Mouse (Mus musculus): ENCODE measurements around the gene Nhsl2.

Nhsl2 gene

DNA sequence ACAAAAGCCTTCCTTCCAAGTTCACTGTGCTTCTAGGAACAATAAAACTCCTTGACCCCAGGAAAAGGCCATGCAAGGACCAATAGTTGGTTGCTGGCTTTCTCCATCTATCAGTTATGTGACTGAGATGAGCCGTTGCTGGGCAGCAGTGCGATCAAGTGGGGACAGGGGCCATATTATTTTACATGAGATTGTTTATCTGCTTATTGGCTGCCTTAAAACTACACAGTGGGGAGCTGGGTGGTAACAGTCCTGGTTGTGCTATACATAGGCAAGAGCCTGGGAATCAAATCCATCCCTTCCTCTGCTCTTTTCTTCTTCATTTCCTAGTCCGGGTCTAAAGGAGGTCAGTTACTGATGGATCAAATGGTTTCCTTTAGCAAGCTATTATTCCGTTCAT lies 53.4 kb downstream of the Nhsl2 start:
- DNase-seq (ENCODE audit: low spot score in 2 of 2), result no peak

DNA sequence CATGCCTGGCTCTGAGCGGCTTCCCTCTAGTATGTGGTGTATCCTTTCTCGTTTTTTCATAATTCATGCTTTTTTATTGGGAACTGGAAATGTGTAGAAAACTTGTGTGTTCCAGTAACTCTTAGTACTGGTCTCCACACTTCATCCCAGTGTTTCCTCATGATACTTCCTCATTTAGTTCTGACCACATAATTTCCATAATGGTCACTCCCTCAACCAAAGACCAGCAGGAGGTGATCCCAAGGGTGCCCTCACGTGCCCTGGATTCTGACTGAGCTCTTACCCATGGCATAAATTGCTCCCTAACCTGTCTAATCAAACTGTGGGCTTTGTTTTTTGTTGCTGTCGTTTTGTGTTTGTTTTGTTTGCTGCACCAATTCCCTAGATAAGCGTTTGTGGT lies 58.1 kb downstream of the Nhsl2 start:
- DNase-seq (ENCODE audit: low spot score in 2 of 2), result no peak

DNA sequence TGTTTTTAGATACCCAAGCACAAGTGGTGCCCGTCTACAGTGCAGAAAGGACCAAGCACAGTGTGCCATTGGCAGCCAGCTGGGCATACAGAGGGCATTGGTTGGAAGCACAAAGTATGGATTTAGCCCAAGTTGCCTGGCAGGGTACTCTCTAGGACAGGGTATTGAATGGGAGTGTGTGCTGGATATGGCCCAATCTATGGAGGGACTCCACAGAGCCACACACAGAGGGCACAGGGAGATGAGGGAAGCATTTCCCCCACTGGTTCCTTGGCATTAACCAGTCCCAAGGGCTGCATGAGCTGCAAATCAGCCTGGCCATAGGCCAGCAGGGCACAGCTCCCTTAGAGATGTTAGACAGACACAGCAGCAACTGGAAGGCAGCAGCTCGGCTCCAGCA lies 79.9 kb downstream of the Nhsl2 start:
- DNase-seq (ENCODE audit: low spot score in 2 of 2), result no peak

DNA sequence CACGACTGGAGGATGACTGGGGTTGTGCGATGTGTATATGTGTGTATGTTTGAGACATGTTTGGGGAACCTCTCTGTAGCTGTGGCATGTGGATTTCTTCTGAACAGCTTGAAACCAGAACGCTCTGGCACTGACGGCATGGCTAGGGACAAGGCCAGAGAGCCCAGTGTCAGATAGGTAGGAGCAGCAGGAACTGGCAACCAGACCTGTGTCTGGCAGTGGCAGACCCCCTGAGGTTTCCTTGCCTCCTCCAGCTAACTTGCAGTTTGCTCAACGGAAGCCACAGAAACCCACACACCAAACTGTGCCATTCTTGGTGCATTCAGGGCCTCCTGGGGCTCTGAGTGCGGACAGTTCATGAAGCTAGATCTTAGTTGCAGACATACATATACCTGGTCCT lies 81.1 kb downstream of the Nhsl2 start:
- no peak for DNase-seq (ENCODE audit: low spot score in 2 of 2)

DNA sequence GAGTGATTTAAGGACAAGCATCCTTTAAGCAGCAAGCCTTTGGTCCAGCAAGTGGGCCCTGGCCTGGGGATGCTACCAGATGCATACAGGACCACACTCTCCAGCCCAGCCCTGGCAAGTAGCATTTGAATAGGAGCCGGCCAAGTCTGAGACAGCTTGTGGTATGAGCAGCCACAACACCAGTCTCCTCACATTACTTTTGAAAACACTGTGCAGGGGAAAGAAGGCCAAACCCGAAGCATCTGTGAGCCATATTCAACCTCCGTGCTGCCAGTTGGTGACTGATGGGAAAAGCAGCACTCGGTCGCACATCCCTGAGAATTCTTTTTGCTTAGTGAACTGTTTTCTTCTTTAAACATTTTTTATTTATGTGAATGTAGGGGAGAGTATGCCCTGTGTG lies 81.8 kb downstream of the Nhsl2 start:
- no peak for DNase-seq (ENCODE audit: low spot score in 2 of 2)

DNA sequence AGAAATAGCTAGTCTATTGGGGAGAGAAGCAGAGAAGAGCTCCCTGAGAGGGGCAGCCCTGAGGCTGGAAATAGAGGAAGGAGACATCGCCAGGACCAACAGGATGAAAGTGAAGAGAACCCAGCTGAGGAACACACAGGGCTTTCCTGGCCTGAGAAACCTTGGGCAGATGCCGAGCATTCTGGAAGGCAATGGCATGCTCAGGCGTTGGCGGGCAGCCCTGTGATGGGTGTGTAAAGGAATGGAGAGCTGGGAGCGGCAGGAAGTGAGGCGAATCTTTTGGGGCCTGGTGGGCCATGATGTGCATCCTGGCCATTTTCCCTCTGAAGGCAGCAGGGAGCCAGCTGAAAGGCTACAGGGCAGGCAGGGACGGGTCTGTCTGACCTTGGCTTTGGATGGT lies 83.1 kb downstream of the Nhsl2 start:
- DNase-seq (ENCODE audit: low spot score in 2 of 2), result no peak

DNA sequence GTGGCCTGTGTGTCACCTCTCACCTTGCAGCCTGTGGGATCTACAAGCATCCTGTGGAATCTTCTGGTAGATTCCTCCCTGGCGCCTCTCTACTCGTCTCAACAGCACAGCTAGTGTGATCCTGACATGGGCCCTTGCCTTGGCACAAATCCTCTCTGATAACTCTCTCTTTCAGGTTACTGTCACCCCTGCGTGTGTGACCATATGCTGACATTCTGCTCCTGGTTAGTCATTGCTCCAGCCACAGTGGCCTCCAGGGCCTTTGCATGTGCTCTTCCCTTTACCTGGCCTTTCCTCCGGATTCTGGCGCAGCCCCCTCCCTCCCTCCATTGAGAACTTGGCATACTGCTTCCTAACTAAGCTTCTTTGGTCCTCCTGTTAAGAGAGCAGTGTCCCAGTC lies 84.2 kb downstream of the Nhsl2 start:
- no peak for DNase-seq (ENCODE audit: low spot score in 2 of 2)

DNA sequence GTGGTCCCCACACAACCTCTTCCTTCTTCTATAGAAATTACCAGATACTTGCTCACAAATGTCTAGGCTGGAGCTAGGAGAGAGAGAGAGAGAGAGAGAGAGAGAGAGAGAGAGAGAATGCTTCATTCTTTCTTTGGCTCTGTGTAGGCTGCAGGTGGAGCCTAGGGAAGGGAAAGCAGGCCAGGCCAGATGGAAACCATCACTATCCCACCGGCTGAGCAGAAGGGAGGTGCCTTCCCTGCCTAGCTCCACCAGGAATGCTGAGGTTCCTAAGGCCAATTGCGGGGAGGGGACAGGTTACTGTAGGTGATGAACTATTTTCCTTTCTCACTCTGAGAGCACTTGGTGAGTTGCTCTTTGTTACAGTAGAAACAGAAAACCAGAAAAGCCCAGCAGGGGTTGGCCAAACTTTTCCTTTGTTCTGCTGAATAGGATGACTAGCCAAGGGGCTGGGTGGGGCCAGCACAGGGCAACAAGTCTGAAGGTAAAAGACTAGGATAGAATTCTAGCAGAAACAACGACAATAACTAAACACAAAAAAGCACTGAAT lies 86.2 kb downstream of the Nhsl2 start:
- no peak for DNase-seq (ENCODE audit: low spot score in 2 of 2)

DNA sequence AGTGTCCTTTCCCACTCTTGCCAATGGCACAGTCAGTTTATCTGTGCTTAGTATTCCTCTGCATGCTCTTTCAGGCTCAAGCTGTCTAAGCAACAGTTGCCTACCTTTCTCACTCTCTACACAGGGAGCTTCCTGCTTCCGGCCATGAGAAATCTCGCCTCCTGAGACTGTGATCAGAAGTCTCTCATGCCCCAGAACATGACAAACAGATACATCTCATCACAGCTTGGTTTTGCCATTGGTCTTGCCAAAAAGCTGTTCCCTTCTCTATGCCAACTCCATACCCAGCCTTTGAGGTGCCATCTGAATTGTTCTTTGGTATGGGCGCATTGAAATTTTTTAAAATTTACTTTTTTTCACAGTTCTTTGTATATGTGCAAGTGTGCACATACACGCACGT lies 90.3 kb downstream of the Nhsl2 start:
- no peak for DNase-seq (ENCODE audit: low spot score in 2 of 2)

DNA sequence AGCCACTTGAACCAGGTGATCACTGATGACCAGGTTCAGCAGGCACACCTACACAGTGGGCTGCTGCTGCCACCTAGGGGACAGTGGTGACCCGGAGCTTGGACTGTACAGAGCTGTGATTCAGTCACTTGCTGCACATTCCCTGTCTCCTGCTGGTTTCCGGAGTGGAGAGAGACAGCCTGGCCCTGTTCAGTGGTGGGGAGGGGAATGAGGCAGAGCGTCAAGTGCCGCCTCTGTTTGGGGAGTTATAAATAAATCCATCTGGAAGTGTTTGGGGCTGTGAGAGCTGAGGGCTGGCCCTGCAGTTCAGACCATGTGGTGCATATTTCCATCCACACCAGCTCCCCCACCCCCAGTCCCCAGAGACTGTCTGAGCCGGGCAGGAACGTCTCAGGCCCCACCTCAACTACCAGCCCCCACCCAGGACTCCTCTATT lies 93.3 kb downstream of the Nhsl2 start:
- peak; percentile 3 to 6 for DNase-seq (ENCODE audit: low spot score in 2 of 2)

DNA sequence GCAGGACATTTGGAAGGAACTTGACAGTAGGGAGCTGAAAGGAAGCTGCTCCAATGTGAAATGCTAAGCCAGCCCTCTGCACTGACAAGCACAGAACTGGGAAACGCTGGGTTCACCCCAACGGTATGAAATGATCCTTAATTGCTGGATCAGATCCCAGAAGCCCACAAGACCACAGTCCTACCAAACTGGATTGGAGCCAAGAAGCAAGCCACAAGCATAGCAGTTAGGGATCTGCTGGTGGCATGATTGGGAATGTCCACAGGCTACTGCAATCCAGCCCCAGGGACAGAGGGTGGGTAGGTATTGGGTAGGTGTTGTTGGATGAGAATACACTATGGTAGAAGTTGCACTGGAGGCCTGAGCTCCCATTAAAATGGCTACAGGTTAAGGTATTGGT lies 94.6 kb downstream of the Nhsl2 start:
- DNase-seq (ENCODE audit: low spot score in 2 of 2), result no peak

DNA sequence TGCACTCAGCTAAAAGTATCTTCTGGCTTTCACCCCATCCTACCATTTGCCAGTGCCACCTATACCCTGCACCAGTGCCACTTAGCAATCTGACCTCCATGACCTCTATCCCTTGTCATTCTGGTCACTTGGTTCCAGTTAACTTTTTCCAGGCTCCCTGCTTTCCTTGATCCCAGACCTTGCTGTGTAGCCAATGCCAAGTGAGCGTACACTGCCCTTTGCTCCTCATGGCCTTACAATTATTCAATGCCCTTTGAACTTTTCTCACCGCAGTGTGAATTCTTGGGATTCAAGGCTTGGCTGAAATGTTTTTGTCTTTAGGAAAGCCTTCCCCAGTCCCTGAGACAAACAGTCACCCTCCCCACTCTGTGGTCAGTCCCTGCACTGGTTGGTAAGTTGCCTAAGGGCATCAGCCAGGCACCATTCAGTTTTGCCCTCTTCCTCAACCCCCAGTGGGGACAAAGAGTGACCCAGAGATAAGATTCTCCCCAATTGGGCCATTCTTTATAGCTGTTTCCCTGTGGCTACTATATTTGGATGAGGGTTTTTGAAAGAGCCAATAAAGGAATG lies 95.7 kb downstream of the Nhsl2 start:
- no peak for DNase-seq (ENCODE audit: low spot score in 2 of 2)

DNA sequence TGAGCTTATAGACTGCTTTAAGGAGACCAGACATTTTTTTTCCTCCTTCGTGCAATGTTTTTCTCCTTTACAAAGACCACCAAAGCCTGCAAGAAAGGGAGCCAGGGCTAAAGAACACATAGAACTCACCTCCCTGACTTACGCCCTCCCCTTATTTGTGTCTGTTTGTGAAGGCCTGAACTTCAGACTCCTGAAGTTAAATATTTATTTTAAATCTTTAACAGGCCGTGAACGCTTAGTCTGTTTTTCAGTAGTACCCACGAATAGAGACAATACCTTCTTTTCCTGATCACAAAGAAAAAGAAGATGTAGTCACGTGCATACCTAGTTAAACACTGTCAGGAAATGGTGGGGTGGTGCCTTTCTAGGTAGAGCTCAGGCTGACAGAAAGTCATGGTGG lies 103.3 kb downstream of the Nhsl2 start:
- no peak for DNase-seq (ENCODE audit: low spot score in 2 of 2)

DNA sequence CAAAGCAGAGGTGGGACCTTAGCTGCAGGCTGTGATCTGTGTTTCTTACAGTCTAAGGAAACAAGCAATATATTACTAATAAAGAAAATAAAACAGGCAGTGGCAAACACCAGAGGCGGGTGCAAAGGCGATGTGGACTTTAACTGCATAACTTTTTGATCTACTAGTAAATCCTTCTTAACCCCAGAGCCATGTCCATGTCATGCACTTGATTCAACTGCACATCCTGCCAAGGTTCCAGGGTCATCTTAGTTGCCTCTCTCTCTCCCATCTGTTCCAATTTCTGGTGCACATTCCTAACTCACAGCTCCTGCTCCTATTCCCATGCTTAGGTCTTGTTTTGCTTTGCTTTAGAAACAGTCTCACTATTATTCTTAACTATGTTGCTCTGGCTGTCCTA lies 104.1 kb downstream of the Nhsl2 start:
- no peak for DNase-seq (ENCODE audit: low spot score in 2 of 2)

DNA sequence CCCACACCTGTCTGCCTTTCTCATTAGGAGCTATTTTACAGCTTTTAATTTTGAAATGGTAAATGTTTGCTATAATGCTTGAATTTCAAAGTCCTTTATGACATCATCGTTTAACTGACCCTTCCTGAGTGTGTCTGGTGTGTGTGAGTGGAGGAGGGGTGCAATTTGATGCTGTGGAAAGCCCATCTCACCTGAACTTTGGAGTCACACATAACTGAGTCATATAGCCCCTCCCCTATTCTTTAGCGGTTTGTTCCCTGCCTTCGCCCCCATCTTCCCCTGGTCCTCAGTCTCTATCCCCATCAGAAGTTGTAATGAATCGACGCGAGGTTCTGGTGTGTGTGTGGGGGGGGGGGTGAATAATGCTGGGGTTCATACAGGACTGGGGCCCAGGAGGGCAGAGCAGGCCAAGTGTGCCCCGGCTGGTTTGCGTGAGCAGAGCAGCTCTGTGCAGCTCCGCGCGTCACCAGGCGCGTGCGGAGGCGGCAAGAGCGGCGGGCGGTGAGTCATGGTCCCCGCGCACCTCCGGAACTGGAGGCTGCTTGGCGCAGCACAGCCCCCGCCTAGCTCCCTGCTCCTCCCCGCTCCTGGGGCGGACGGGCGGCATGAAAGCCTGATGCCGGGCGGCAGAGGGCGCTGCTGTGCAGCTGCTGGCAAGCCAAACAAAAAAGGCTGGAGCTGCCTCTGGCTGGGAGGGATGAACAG lies 104.8 kb downstream of the Nhsl2 start:
- DNase-seq (ENCODE audit: low spot score in 2 of 2), result peak; percentile 78 to 85

DNA sequence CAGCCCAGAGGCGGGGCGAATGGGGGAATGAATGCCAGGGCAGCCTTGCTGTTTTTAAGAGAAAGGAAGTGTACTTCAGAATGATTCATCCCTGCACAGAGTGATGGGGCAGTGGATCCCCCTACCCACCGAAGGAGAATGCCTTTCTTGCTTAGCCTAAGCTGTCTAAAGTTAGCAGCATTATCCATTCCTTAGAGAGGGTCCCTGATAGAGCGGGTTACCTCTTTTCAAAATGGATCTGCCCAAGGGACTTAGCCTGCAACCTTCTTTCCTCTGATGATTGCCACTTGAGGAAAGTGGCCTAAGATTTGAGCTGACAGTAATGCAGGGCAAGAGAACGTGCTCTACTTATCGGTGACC lies 105.3 kb downstream of the Nhsl2 start:
- DNase-seq (ENCODE audit: low spot score in 2 of 2), result no peak

DNA sequence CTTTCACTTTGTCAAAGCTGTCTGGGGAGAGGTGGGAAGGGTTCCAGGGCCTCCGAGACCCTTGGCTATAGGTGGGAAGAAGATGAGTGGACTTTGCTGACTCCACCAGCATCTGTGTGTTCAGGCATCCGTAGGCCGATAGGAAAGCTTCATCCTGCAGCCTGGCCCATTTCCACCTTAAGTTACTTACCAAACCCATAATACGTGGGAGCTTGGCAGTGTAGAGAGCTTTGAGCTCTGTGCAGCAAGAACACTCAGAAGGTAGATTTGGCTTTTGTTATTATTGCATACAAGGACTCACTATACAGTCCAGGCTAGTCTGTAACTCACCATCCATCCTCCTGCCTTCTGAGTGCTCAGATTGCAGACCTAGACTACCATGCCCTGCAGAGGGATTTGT lies 112.7 kb downstream of the Nhsl2 start:
- no peak for DNase-seq (ENCODE audit: low spot score in 2 of 2)

DNA sequence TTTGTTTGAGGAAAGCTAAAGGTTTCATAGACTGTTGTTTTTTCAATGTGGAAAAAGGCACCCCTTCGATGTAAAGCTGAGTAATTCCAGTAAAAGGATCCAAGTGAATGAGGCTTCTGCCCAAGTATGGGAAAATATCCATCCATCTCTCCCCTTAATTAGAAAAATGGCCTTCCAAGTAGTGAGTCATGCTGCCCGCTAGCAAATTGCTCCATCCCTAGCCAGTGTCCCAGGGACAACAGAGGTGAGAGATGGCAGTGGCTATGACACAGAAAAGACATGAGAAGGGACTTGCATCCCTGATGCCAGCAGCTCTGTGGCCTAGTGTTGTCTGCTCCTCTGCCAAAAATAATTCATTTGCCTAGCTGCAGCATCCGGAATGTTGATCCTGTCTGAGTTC lies 114.5 kb downstream of the Nhsl2 start:
- no peak for DNase-seq (ENCODE audit: low spot score in 2 of 2)

DNA sequence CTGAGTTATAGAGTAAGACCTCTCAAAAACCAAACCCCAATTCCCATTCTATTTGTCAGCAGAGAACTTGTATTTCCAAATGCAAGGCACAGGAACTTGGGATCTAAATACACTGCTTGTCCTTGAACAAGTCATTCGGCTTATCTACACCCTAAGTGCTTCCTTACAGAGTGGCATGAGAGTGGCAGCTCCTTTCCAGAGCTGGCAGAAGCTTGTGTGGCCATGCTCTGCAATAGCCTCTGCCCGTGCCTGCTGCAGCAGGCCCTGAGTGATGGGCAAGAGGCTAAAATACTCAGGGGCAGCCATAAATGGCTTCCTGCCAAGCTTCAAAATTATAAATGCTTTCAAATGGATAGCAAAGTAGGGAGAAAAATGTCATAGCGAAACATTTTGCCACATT lies 123.8 kb downstream of the Nhsl2 start:
- no peak for DNase-seq (ENCODE audit: low spot score in 2 of 2)

DNA sequence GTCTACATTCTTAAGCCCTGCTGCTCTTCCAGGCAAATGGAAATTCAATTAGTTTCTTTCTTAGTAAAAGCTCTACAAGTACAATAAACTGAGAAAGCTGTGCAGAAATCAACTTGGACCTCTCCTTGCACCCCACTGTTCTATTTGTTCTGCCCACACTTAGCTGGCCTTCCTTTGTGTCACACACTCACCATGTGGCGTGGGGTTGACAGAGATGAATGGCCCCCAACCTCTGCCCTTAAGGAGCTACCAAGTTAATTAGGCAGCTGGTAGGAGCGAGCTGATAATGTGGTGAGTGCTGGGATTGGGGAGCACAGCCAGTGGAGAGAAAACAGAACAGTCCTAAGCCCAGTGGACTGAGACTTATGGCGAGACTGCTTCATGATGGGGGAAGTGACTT lies 127.7 kb downstream of the Nhsl2 start:
- no peak for DNase-seq (ENCODE audit: low spot score in 2 of 2)

DNA sequence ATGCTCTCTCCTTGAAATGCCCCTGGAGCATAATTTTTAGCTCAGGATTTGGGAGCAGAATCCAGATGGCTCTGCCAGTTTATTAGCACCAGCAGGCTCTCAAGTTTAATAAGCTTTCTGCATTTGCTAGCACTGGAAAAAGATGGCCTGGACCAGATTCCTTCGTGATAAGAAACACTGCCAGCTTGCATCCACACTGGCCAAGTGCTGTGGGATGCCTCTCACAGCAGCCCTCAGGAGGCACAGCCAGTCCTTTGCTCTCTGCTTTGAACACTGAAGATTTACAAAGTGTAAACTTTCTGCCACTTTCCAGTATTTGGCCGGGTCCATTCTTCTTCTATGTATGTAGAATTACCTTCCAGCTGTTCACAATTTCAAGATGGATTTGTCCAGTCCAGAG lies 129.7 kb downstream of the Nhsl2 start:
- DNase-seq (ENCODE audit: low spot score in 2 of 2), result no peak

DNA sequence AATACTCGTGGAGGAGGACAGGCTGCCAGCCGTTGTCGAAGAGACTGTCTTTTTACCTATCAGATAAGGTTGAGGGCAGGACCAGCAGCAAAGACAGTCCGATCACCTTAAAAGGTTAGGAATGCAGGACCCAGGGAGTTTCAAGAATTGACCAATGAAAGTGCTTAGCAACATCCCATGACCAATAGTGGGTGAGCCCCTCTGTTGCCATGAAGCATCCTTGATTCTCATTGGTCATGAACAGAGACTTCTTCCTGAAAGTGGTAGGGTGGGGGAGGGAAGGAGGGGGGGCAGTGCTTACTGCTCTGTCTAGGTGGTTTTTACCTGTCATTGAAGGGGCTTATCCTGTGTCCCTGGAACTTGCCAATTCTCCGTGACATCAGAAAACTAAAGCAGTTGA lies 130.1 kb downstream of the Nhsl2 start:
- DNase-seq (ENCODE audit: low spot score in 2 of 2), result no peak

DNA sequence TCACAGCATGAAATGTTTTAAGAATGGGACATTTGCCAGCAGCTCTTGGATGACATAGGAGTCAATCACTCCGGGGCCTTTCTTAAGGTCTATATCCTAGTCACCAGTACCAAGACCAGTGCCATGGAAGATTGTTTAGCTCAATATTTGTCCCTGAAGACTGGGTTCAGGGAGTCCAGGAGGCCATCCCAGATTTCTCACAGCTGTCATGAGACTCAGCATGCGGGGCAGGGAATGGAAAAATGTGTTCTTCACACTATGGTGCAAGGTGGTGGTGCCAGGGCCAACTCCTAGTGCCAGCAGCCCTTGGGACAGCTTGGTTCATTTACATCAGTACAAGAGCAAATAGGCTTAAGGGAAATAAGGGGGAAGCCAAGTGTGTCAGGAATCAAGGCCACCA lies 131.4 kb downstream of the Nhsl2 start:
- DNase-seq (ENCODE audit: low spot score in 2 of 2), result no peak

DNA sequence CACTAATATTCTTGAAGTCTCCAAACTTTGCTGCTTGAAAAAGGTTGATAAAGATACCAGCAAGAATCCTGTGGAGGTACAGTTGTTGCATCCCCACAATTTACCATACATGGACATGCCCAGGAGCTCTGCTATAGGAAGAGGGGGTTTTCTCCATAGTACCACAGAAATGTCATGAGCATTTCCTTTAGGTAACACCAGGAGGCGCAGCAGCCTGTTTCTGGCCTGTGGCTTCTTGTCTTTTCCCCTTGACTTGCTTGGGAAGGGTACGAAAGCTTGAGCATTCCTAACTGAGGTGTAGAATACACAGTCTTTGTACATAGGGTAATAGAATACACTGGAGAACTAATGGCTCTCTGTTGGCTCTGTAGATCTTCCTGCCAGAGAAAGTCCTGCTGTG lies 132.3 kb downstream of the Nhsl2 start:
- peak in 1 of 2 experiments; percentile 1 for DNase-seq (ENCODE audit: low spot score in 2 of 2)

All from natural killer cell, adult 2 months (primary cell).